Comparison of ENCODE assay signal across 8 mouse cellular contexts in the genomic region with DNA sequence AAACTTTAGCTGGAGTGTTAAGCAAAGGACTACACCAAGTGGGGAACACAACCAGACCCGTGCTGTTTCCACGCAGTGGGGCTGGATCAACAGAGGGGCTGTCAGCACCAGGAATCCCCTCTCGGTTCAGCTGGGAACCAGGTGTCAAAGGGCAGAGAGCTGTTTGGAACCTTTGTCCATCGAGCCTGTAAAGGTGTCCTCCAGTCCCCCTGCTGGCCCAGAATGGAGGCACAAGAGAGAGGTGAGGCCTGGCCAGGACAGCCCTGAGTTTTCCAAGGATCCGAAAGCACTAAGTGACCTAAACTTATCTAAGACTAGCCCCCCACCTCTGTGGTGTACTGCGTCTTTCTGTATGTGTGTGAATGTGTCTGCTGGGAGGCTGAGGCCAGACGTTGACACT. TPM values are rescaled to one million over a fixed set of nuclear protein-coding genes. Genes with fewer than 3 reads are reported as not detected.
A peak's percentile ranks its signal among the peaks of the same experiment; 100 is the strongest.
DNase-seq lines count a peak whose midpoint lies in the region; ATAC-seq and TF ChIP-seq lines count a peak whose summit lies in the region.

No protein-coding gene starts in this region.

- no peak overlapping the region for H3K4me2 ChIP-seq in stomach, postnatal 0 days (replicated peaks; ENCODE audit: low read depth)
- no peak overlapping the region for H3K4me2 ChIP-seq in midbrain, embryonic 15.5 days

- peaks cover 32% of the 10 kb centered on the region for H3K4me1 ChIP-seq in heart, embryonic 10.5 days
- peaks cover 4% of the 10 kb centered on the region for H3K4me1 ChIP-seq in stomach, postnatal 0 days (replicated peaks; ENCODE audit: control insufficient read depth, insufficient read depth)
- H3K4me1 ChIP-seq in midbrain, embryonic 15.5 days, result peaks cover 20% of the 10 kb centered on the region

- ATAC-seq in stomach, postnatal 0 days (ENCODE audit: low FRiP score, low TSS enrichment), result no peak
- ATAC-seq in midbrain, embryonic 15.5 days (replicated peaks), result no peak

- 23% methylated on average over 7 of the region's 7 CpGs for WGBS in heart, embryonic 10.5 days
- 47% methylated on average over 7 of the region's 7 CpGs for WGBS in stomach, postnatal 0 days
- 38% methylated on average over 7 of the region's 7 CpGs for WGBS in midbrain, embryonic 15.5 days

- H3K9ac ChIP-seq in stomach, postnatal 0 days (ENCODE audit: low read length), result no peak overlapping the region
- no peak overlapping the region for H3K9ac ChIP-seq in midbrain, embryonic 15.5 days

- no peak overlapping the region for H3K4me3 ChIP-seq in heart, embryonic 10.5 days
- H3K4me3 ChIP-seq in stomach, postnatal 0 days (ENCODE audit: low read depth, low read length), result no peak overlapping the region
- H3K4me3 ChIP-seq in midbrain, embryonic 15.5 days, result no peak overlapping the region

- TF ChIP-seq EP300 in stomach, postnatal 0 days (optimal IDR thresholded peaks at IDR 0.05), result no peak

- no peaks in the 10 kb centered on the region for H3K36me3 ChIP-seq in heart, embryonic 10.5 days
- no peaks in the 10 kb centered on the region for H3K36me3 ChIP-seq in stomach, postnatal 0 days (ENCODE audit: control insufficient read depth, insufficient read depth, low read length)
- H3K36me3 ChIP-seq in midbrain, embryonic 15.5 days (replicated peaks), result no peaks in the 10 kb centered on the region

- DNase-seq in heart, postnatal 10 days, result peak; percentile 48 to 70
- DNase-seq in heart, embryonic 10.5 days (ENCODE audit: low spot score), result no peak
- peak; percentile 50 for DNase-seq in thymus, postnatal 14 days
- DNase-seq in thymus, postnatal 10 days (ENCODE audit: low spot score in 2 of 2), result no peak
- DNase-seq in induced T-regulatory cell, adult 2 months (ENCODE audit: low read depth), result peak; percentile 64
- peak; percentile 64 for DNase-seq in stomach, postnatal 0 days (ENCODE audit: low spot score)
- DNase-seq in c-Kit-positive CD71-positive TER-119-positive erythroid progenitor cells, embryonic 14.5 days (ENCODE audit: low spot score), result no peak

- intact Hi-C loops in heart, postnatal 10 days (cut with DNase I), result no loop called here

- no peaks in the 10 kb centered on the region for H3K9me3 ChIP-seq in heart, embryonic 10.5 days
- no peaks in the 10 kb centered on the region for H3K9me3 ChIP-seq in stomach, postnatal 0 days (ENCODE audit: control insufficient read depth, low read length)
- no peaks in the 10 kb centered on the region for H3K9me3 ChIP-seq in midbrain, embryonic 15.5 days

- 0 out of 2 replicates have a peak, but pooled peaks cover 4% of the 10 kb centered on the region for H3K27me3 ChIP-seq in heart, embryonic 10.5 days (ENCODE audit: insufficient read depth, poor library complexity, severe bottlenecking)
- no peaks in the 10 kb centered on the region for H3K27me3 ChIP-seq in stomach, postnatal 0 days (ENCODE audit: control insufficient read depth, insufficient read depth, low read length)
- H3K27me3 ChIP-seq in midbrain, embryonic 15.5 days (replicated peaks), result no peaks in the 10 kb centered on the region

- peak; percentile 71 for TF ChIP-seq CTCF in stomach, postnatal 0 days (IDR thresholded peaks at IDR 0.05; ENCODE audit: low read depth)

- H3K27ac ChIP-seq in heart, embryonic 10.5 days, result no peak overlapping the region
- H3K27ac ChIP-seq in stomach, postnatal 0 days (replicated peaks), result no peak overlapping the region
- no peak overlapping the region for H3K27ac ChIP-seq in midbrain, embryonic 15.5 days

RNA-seq across cellular contexts. Expression of gene Ptma, which starts 6.2 kb away (rescaled TPM):
- total RNA-seq in heart, postnatal 10 days (2021), result 100 to 1,000 TPM; 535 to 599 TPM
- polyA plus RNA-seq in heart, embryonic 10.5 days (2016; fragmentation: Nextera tagmentation; extraction: Ambion mirVana), result 1,013 and 1,650 TPM in 2 replicates
- polyA plus RNA-seq in stomach, postnatal 0 days (2015; fragmentation: Nextera tagmentation; extraction: Ambion mirVana), result 1,436 and 1,585 TPM in 2 replicates
- polyA plus RNA-seq in midbrain, embryonic 15.5 days (2015; fragmentation: Nextera tagmentation; extraction: Ambion mirVana), result 1,373 and 1,532 TPM in 2 replicates

Comparison
In these comparisons a context has a peak if more than half of its experiments do, and no peak if none do; other contexts are left out.
1. DNase-seq: peak in heart, postnatal 10 days (2 of 2), thymus, postnatal 14 days (single experiment), induced T-regulatory cell, adult 2 months (single experiment) and stomach, postnatal 0 days (single experiment); none in heart, embryonic 10.5 days (single experiment), thymus, postnatal 10 days (0 of 2) and c-Kit-positive CD71-positive TER-119-positive erythroid progenitor cells, embryonic 14.5 days (single experiment).